In the genomic region with DNA sequence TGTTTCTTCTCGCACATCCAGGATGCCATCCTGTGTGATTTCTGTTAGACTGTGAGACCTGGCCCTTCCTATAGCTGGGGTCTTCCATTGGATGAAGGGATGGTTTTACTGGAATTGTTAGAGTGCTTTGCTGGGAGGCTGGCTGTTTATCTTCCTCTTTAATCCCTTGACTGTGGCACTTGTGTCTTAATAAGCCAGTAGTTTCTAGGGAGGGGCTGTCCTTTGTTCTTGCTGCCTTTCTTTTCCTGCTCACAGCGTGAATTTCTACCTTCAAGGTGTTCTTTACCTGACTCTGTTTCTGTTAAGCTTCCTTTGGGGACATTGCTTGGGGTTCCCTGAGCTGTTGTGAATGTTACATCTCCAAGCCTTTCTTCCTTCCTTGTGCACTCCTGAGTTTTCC, we compare ENCODE assay signal across 24 mouse cellular contexts.
DNase-seq lines count a peak whose midpoint lies in the region; ATAC-seq lines count a peak whose summit lies in the region.
"Had no signal": no experiment of that assay in that cellular context is flagged by ENCODE, and none has a peak within 500 bp of the region (broad histone marks: within the 10 kb centered on the region; RNA-seq: fewer than 3 reads in every experiment).

No protein-coding gene starts in this region.

- H3K4me3 ChIP-seq in heart, embryonic 10.5 days = no peak overlapping the region
- H3K4me3 ChIP-seq in liver, embryonic 15.5 days (replicated peaks) = no peak overlapping the region
- no peak overlapping the region for H3K4me3 ChIP-seq in hindbrain, embryonic 10.5 days
- H3K4me3 ChIP-seq: embryonic facial prominence, embryonic 13.5 days; embryonic facial prominence, embryonic 15.5 days; erythroblast, embryonic 14.5 days; forebrain, embryonic 10.5 days; forebrain, embryonic 12.5 days had no signal

- no peaks in the 10 kb centered on the region for H3K9me3 ChIP-seq in heart, embryonic 10.5 days
- H3K9me3 ChIP-seq in liver, embryonic 15.5 days (replicated peaks) = no peaks in the 10 kb centered on the region
- H3K9me3 ChIP-seq in hindbrain, embryonic 10.5 days = no peaks in the 10 kb centered on the region
- H3K9me3 ChIP-seq: embryonic facial prominence, embryonic 13.5 days; embryonic facial prominence, embryonic 15.5 days; forebrain, embryonic 10.5 days; forebrain, embryonic 12.5 days; G1E had no signal

- no peaks in the 10 kb centered on the region for H3K27me3 ChIP-seq in heart, embryonic 10.5 days (ENCODE audit: insufficient read depth, poor library complexity, severe bottlenecking)
- no peaks in the 10 kb centered on the region for H3K27me3 ChIP-seq in liver, embryonic 15.5 days
- no peaks in the 10 kb centered on the region for H3K27me3 ChIP-seq in hindbrain, embryonic 10.5 days (ENCODE audit: insufficient read depth, poor library complexity, severe bottlenecking)
- H3K27me3 ChIP-seq: CH12.LX; embryonic facial prominence, embryonic 13.5 days; embryonic facial prominence, embryonic 15.5 days; forebrain, embryonic 12.5 days; Patski had no signal

- no peak overlapping the region for H3K4me2 ChIP-seq in liver, embryonic 15.5 days
- H3K4me2 ChIP-seq: embryonic facial prominence, embryonic 13.5 days; embryonic facial prominence, embryonic 15.5 days; forebrain, embryonic 12.5 days had no signal

- WGBS in heart, embryonic 10.5 days = 45% methylated on average over 2 of the region's 2 CpGs
- WGBS in liver, embryonic 15.5 days (ENCODE audit: insufficient replicate concordance) = 73% methylated on average over 2 of the region's 2 CpGs
- WGBS in hindbrain, embryonic 10.5 days = 54% methylated on average over 2 of the region's 2 CpGs

- DNase-seq in heart, embryonic 10.5 days (ENCODE audit: low spot score) = no peak
- no peak for DNase-seq in heart, adult 11 months
- DNase-seq in liver (no peak), R1 (ENCODE audit: low read depth, low spot score) (peak; percentile 66)
- DNase-seq in layer of hippocampus, postnatal 14 days (ENCODE audit: low spot score in 2 of 2) = no peak
- no peak for DNase-seq in hindbrain, embryonic 10.5 days (ENCODE audit: low spot score)
- DNase-seq: adrenal gland, adult 8-10 months; adrenal gland, postnatal 14 days; adrenal gland, postnatal 36 days; B cell, adult 2 months; embryo, embryonic 11 days had no signal

- H3K4me1 ChIP-seq in heart, embryonic 10.5 days = peaks cover 76% of the 10 kb centered on the region
- H3K4me1 ChIP-seq in liver, embryonic 15.5 days (replicated peaks) = peaks cover 82% of the 10 kb centered on the region
- peaks cover 17% of the 10 kb centered on the region for H3K4me1 ChIP-seq in hindbrain, embryonic 10.5 days (replicated peaks)

- no peak for ATAC-seq in liver, embryonic 15.5 days (ENCODE audit: insufficient read depth)
- ATAC-seq: activated CD4-positive, CD25-positive, alpha-beta regulatory T cell, adult 4 months; CD4-positive, CD25-positive, alpha-beta regulatory T cell, adult 4 months; forebrain, embryonic 14.5 days; forebrain, embryonic 16.5 days; Patski had no signal

- peak overlapping the region; percentile 53; the same call in 1 of the 2 replicates for H3K27ac ChIP-seq in heart, embryonic 10.5 days
- 0 out of 2 replicates have a peak overlapping the region, but pooled peaks have one; percentile 14 for H3K27ac ChIP-seq in liver, embryonic 15.5 days (replicated peaks)
- H3K27ac ChIP-seq in hindbrain, embryonic 10.5 days = no peak overlapping the region
- H3K27ac ChIP-seq: embryonic facial prominence, embryonic 13.5 days; embryonic facial prominence, embryonic 15.5 days; forebrain, embryonic 10.5 days; forebrain, embryonic 12.5 days had no signal

- no peaks in the 10 kb centered on the region for H3K36me3 ChIP-seq in heart, embryonic 10.5 days
- H3K36me3 ChIP-seq in liver, embryonic 15.5 days (replicated peaks) = no peaks in the 10 kb centered on the region
- H3K36me3 ChIP-seq in hindbrain, embryonic 10.5 days = no peaks in the 10 kb centered on the region
- H3K36me3 ChIP-seq: embryonic facial prominence, embryonic 13.5 days; embryonic facial prominence, embryonic 15.5 days; forebrain, embryonic 10.5 days; forebrain, embryonic 12.5 days had no signal

- no peak overlapping the region; the same call in 1 of the 2 replicates for H3K9ac ChIP-seq in liver, embryonic 15.5 days
- H3K9ac ChIP-seq: embryonic facial prominence, embryonic 13.5 days; embryonic facial prominence, embryonic 15.5 days; forebrain, embryonic 12.5 days had no signal
